Mouse (Mus musculus): ENCODE data around the gene Bet1l. TPM values are rescaled to one million over a fixed set of nuclear protein-coding genes. Genes with fewer than 3 reads are reported as not detected.
"Not testable (repeated sequence)": the region's sequence is repeated elsewhere in the genome, so short reads cannot be mapped to it uniquely, and the experiment has no call there.

Gene Bet1l
- polyA plus RNA-seq, 1 experiment from 2014 or later = 44.2 TPM

- no peak for ATAC-seq (ENCODE audit: low read depth)
- H3K4me1 ChIP-seq (replicated peaks; ENCODE audit: control insufficient read depth, insufficient read depth, low read length) = no peaks in the 10 kb centered on the region
- H3K9me3 ChIP-seq (ENCODE audit: control insufficient read depth, low read length) = no peaks in the 10 kb centered on the region
- H3K27me3 ChIP-seq (ENCODE audit: control insufficient read depth, insufficient read depth, low read depth, low read length) = no peaks in the 10 kb centered on the region
- peaks cover 38% of the 10 kb centered on the region for H3K36me3 ChIP-seq (ENCODE audit: control insufficient read depth, insufficient read depth, low read length)
- no peak overlapping the region for H3K4me2 ChIP-seq (ENCODE audit: low read depth, low read length)
- H3K27ac ChIP-seq (ENCODE audit: low read length) = no peak overlapping the region
- WGBS = 88% methylated on average over 7 of the region's 7 CpGs
- no peak overlapping the region for H3K9ac ChIP-seq (ENCODE audit: low read length)
- H3K4me3 ChIP-seq (ENCODE audit: low read length) = no peak overlapping the region
These were observed 36.7 kb upstream of the Bet1l start for GRCm38 (mm10) chr7:140894031-140894430.

GRCm38 (mm10) chr7:140890636-140891035 lies 33.3 kb upstream of the Bet1l start:
- not testable (repeated sequence) for H3K4me2 ChIP-seq (ENCODE audit: low read depth, low read length); H3K4me1 ChIP-seq (replicated peaks; ENCODE audit: control insufficient read depth, insufficient read depth, low read length); H3K27ac ChIP-seq (ENCODE audit: low read length); H3K9ac ChIP-seq (ENCODE audit: low read length); ATAC-seq (ENCODE audit: low read depth); H3K4me3 ChIP-seq (ENCODE audit: low read length); H3K9me3 ChIP-seq (ENCODE audit: control insufficient read depth, low read length); H3K27me3 ChIP-seq (ENCODE audit: control insufficient read depth, insufficient read depth, low read depth, low read length)
- H3K36me3 ChIP-seq (ENCODE audit: control insufficient read depth, insufficient read depth, low read length) = peaks cover 46% of the 10 kb centered on the region
- 93% methylated on average over 16 of the region's 16 CpGs for WGBS

GRCm38 (mm10) chr7:140882469-140882803 lies 25.1 kb upstream of the Bet1l start:
- no peak overlapping the region for H3K27ac ChIP-seq (ENCODE audit: low read length)
- H3K27me3 ChIP-seq (ENCODE audit: control insufficient read depth, insufficient read depth, low read depth, low read length) = no peaks in the 10 kb centered on the region
- peak; percentile 27; the same call in 1 of the 2 replicates for ATAC-seq (ENCODE audit: low read depth)

GRCm38 (mm10) chr7:140881696-140882468 lies 24.5 kb upstream of the Bet1l start, which contains the start of the genes Psmd13 and Sirt3:
Psmd13 (plus strand) TSS chr7:140881968.
Sirt3 (minus strand) TSS chr7:140882309.
- Histone ChIP-seq H3K9me3 (ENCODE audit: control insufficient read depth, low read length) (no peaks in the 10 kb centered on the region), H3K27ac (ENCODE audit: low read length) (peak within 1 kb of the TSS; percentile 96), H3K4me1 (replicated peaks; ENCODE audit: control insufficient read depth, insufficient read depth, low read length) (peaks cover 8% of the 10 kb centered on the region), H3K36me3 (ENCODE audit: control insufficient read depth, insufficient read depth, low read length) (peaks cover 5% of the 10 kb centered on the region; the same call in 1 of the 2 replicates), H3K4me2 (ENCODE audit: low read depth, low read length) (peak within 1 kb of the TSS; percentile 85), H3K4me3 (ENCODE audit: low read length) (peak within 1 kb of the TSS; percentile 98), H3K27me3 (ENCODE audit: control insufficient read depth, insufficient read depth, low read depth, low read length) (no peaks in the 10 kb centered on the region), H3K9ac (ENCODE audit: low read length) (peak within 1 kb of the TSS; percentile 82)
- WGBS = under 1% methylated on average over 57 of the region's 59 CpGs
- peak; percentile 98 for ATAC-seq (ENCODE audit: low read depth)

More at GRCm38 (mm10) chr7:140882469-140882803, 25.1 kb upstream of the Bet1l start:
- Histone ChIP-seq H3K4me3 (ENCODE audit: low read length) (peak overlapping the region; percentile 98), H3K4me1 (replicated peaks; ENCODE audit: control insufficient read depth, insufficient read depth, low read length) (peaks cover 8% of the 10 kb centered on the region), H3K9me3 (ENCODE audit: control insufficient read depth, low read length) (no peaks in the 10 kb centered on the region), H3K4me2 (ENCODE audit: low read depth, low read length) (peak overlapping the region; percentile 85), H3K9ac (ENCODE audit: low read length) (peak overlapping the region; percentile 82), H3K36me3 (ENCODE audit: control insufficient read depth, insufficient read depth, low read length) (peaks cover 8% of the 10 kb centered on the region; the same call in 1 of the 2 replicates)
- under 1% methylated on average over 12 of the region's 12 CpGs for WGBS

GRCm38 (mm10) chr7:140880865-140881515 lies 23.6 kb upstream of the Bet1l start:
- Histone ChIP-seq H3K4me3 (ENCODE audit: low read length) (peak overlapping the region; percentile 98), H3K4me2 (ENCODE audit: low read depth, low read length) (peak overlapping the region; percentile 85), H3K4me1 (replicated peaks; ENCODE audit: control insufficient read depth, insufficient read depth, low read length) (peaks cover 8% of the 10 kb centered on the region), H3K9me3 (ENCODE audit: control insufficient read depth, low read length) (no peaks in the 10 kb centered on the region), H3K9ac (ENCODE audit: low read length) (peak overlapping the region; percentile 82), H3K27me3 (ENCODE audit: control insufficient read depth, insufficient read depth, low read depth, low read length) (no peaks in the 10 kb centered on the region), H3K36me3 (ENCODE audit: control insufficient read depth, insufficient read depth, low read length) (no peaks in the 10 kb centered on the region), H3K27ac (ENCODE audit: low read length) (no peak overlapping the region)
- ATAC-seq (ENCODE audit: low read depth) = no peak
- 15% methylated on average over 8 of the region's 8 CpGs for WGBS

GRCm38 (mm10) chr7:140880419-140880818 lies 23.0 kb upstream of the Bet1l start:
- no peaks in the 10 kb centered on the region for H3K27me3 ChIP-seq (ENCODE audit: control insufficient read depth, insufficient read depth, low read depth, low read length)
- WGBS = 82% methylated on average over 3 of the region's 3 CpGs
- no peaks in the 10 kb centered on the region for H3K9me3 ChIP-seq (ENCODE audit: control insufficient read depth, low read length)
- peaks cover 8% of the 10 kb centered on the region for H3K4me1 ChIP-seq (replicated peaks; ENCODE audit: control insufficient read depth, insufficient read depth, low read length)
- H3K36me3 ChIP-seq (ENCODE audit: control insufficient read depth, insufficient read depth, low read length) = no peaks in the 10 kb centered on the region
- H3K4me3 ChIP-seq (ENCODE audit: low read length) = no peak overlapping the region
- no peak for ATAC-seq (ENCODE audit: low read depth)
- no peak overlapping the region for H3K9ac ChIP-seq (ENCODE audit: low read length)
- H3K4me2 ChIP-seq (ENCODE audit: low read depth, low read length) = peak overlapping the region; percentile 85; the same call in 1 of the 2 replicates
- no peak overlapping the region for H3K27ac ChIP-seq (ENCODE audit: low read length)

- 82% methylated on average over 7 of the region's 7 CpGs for WGBS
These were observed 22.0 kb upstream of the Bet1l start for GRCm38 (mm10) chr7:140879355-140879754.

GRCm38 (mm10) chr7:140877364-140877763 lies 20.0 kb upstream of the Bet1l start:
- Histone ChIP-seq H3K4me3 (ENCODE audit: low read length) (no peak overlapping the region), H3K4me2 (ENCODE audit: low read depth, low read length) (no peak overlapping the region)
- 76% methylated on average over 6 of the region's 6 CpGs for WGBS

More at GRCm38 (mm10) chr7:140879355-140879754, 22.0 kb upstream of the Bet1l start:
- Histone ChIP-seq H3K36me3 (ENCODE audit: control insufficient read depth, insufficient read depth, low read length) (no peaks in the 10 kb centered on the region), H3K4me2 (ENCODE audit: low read depth, low read length) (no peak overlapping the region), H3K4me3 (ENCODE audit: low read length) (no peak overlapping the region), H3K4me1 (replicated peaks; ENCODE audit: control insufficient read depth, insufficient read depth, low read length) (peaks cover 8% of the 10 kb centered on the region), H3K27me3 (ENCODE audit: control insufficient read depth, insufficient read depth, low read depth, low read length) (no peaks in the 10 kb centered on the region), H3K9me3 (ENCODE audit: control insufficient read depth, low read length) (no peaks in the 10 kb centered on the region), H3K27ac (ENCODE audit: low read length) (no peak overlapping the region), H3K9ac (ENCODE audit: low read length) (no peak overlapping the region)
- ATAC-seq (ENCODE audit: low read depth) = no peak

GRCm38 (mm10) chr7:140874224-140874623 lies 16.8 kb upstream of the Bet1l start:
- no peak overlapping the region for H3K4me2 ChIP-seq (ENCODE audit: low read depth, low read length)
- no peaks in the 10 kb centered on the region for H3K36me3 ChIP-seq (ENCODE audit: control insufficient read depth, insufficient read depth, low read length)
- H3K27me3 ChIP-seq (ENCODE audit: control insufficient read depth, insufficient read depth, low read depth, low read length) = no peaks in the 10 kb centered on the region
- H3K4me3 ChIP-seq (ENCODE audit: low read length) = no peak overlapping the region
- ATAC-seq (ENCODE audit: low read depth) = no peak
- no peak overlapping the region for H3K9ac ChIP-seq (ENCODE audit: low read length)
- WGBS = 83% methylated on average over 4 of the region's 4 CpGs
- H3K27ac ChIP-seq (ENCODE audit: low read length) = no peak overlapping the region
- no peaks in the 10 kb centered on the region for H3K4me1 ChIP-seq (replicated peaks; ENCODE audit: control insufficient read depth, insufficient read depth, low read length)
- no peaks in the 10 kb centered on the region for H3K9me3 ChIP-seq (ENCODE audit: control insufficient read depth, low read length)

More at GRCm38 (mm10) chr7:140877364-140877763, 20.0 kb upstream of the Bet1l start:
- H3K36me3 ChIP-seq (ENCODE audit: control insufficient read depth, insufficient read depth, low read length) = no peaks in the 10 kb centered on the region
- peaks cover 3% of the 10 kb centered on the region for H3K4me1 ChIP-seq (replicated peaks; ENCODE audit: control insufficient read depth, insufficient read depth, low read length)
- ATAC-seq (ENCODE audit: low read depth) = no peak
- no peaks in the 10 kb centered on the region for H3K27me3 ChIP-seq (ENCODE audit: control insufficient read depth, insufficient read depth, low read depth, low read length)
- H3K9me3 ChIP-seq (ENCODE audit: control insufficient read depth, low read length) = no peaks in the 10 kb centered on the region
- no peak overlapping the region for H3K27ac ChIP-seq (ENCODE audit: low read length)
- no peak overlapping the region for H3K9ac ChIP-seq (ENCODE audit: low read length)

All from lung, embryonic 16.5 days (tissue).